Mouse (Mus musculus): ENCODE data around the gene Gbp7. TPM values are rescaled to one million over a fixed set of nuclear protein-coding genes. Genes with fewer than 3 reads are reported as not detected.

The Gbp7 gene
- polyA plus RNA-seq, 1 experiment from 2014 or later: 1.4 TPM

Other genes starting within 250 kb of the Gbp7 start
- gene Pdlim5, start 134.6 kb upstream of the Gbp7 start, polyA plus RNA-seq (2016; fragmentation: Nextera tagmentation; extraction: Ambion mirVana): 218 and 224 TPM in 2 replicates
- 0.06 and 0.09 TPM in 2 replicates for gene Gbp5, start 36.4 kb upstream of the Gbp7 start, polyA plus RNA-seq (2016; fragmentation: Nextera tagmentation; extraction: Ambion mirVana)
- gene Gbp3, start 29.7 kb downstream of the Gbp7 start, polyA plus RNA-seq (2016; fragmentation: Nextera tagmentation; extraction: Ambion mirVana): 1.4 and 1.7 TPM in 2 replicates
- not detected in 2 replicates for gene Gbp2b, start 64.5 kb downstream of the Gbp7 start, polyA plus RNA-seq (2016; fragmentation: Nextera tagmentation; extraction: Ambion mirVana)
- gene Gbp2, start 90.3 kb downstream of the Gbp7 start, polyA plus RNA-seq (2016; fragmentation: Nextera tagmentation; extraction: Ambion mirVana): 0.67 and 1.0 TPM in 2 replicates
- gene Kyat3, start 170.7 kb downstream of the Gbp7 start, polyA plus RNA-seq (2016; fragmentation: Nextera tagmentation; extraction: Ambion mirVana): 8.9 and 10.4 TPM in 2 replicates
- 56.6 and 58.4 TPM in 2 replicates for gene Gtf2b, start 234.7 kb downstream of the Gbp7 start, polyA plus RNA-seq (2016; fragmentation: Nextera tagmentation; extraction: Ambion mirVana)

Measured in heart, embryonic 12.5 days (tissue).